Mouse (Mus musculus): ENCODE measurements around the gene Tsnaxip1. TPM values are rescaled to one million over a fixed set of nuclear protein-coding genes. Genes with fewer than 3 reads are reported as not detected.

The Tsnaxip1 gene
- polyA plus RNA-seq, 1 experiment from 2014 or later, result 0.24 TPM

- H3K27me3 ChIP-seq, result no peaks in the 10 kb centered on the region
- ATAC-seq (no peak), DNase-seq (ENCODE audit: low read depth, low spot score) (no peak)
- ChIA-PET CTCF (interaction anchor here (1.2 kb wide), 1 partner anchor 72 kb away, joined by 7 read pairs; no protein-coding TSS in a partner anchor), POLR2A (interaction anchor here (1.5 kb wide), 1 partner anchor 24 kb away, joined by 3 read pairs; no protein-coding TSS in a partner anchor)
- TF ChIP-seq CTCF (IDR thresholded peaks at IDR 0.05), result no peak
- in situ Hi-C loops (cut with MboI; ENCODE audit: low pct_unique_long_range_greater_than_20kb), result no loop called here
These were observed 31.0 kb downstream of the Tsnaxip1 start for GRCm38 (mm10) chr8:105858495-105858894.

- ATAC-seq (no peak), DNase-seq (ENCODE audit: low read depth, low spot score) (no peak)
- no peak for TF ChIP-seq CTCF (IDR thresholded peaks at IDR 0.05)
- ChIA-PET CTCF (interaction anchor here (1.2 kb wide), 1 partner anchor 71 kb away, joined by 7 read pairs; no protein-coding TSS in a partner anchor), POLR2A (interaction anchor here (0.7 to 1.5 kb wide), 4 partner anchors 25 to 528 kb away, joined by 3 to 6 read pairs (median 4); no protein-coding TSS in a partner anchor)
- no peaks in the 10 kb centered on the region for H3K27me3 ChIP-seq
- in situ Hi-C loops (cut with MboI; ENCODE audit: low pct_unique_long_range_greater_than_20kb), result no loop called here
These were observed 31.8 kb downstream of the Tsnaxip1 start for GRCm38 (mm10) chr8:105859314-105859713.

GRCm38 (mm10) chr8:105860143-105860981 is 32.8 kb downstream of the Tsnaxip1 start, which contains the start of gene Nutf2:
Gene Nutf2 (plus strand): TSS chr8:105860580.
- in situ Hi-C loops (cut with MboI; ENCODE audit: low pct_unique_long_range_greater_than_20kb), result no loop called here
- DNase-seq (ENCODE audit: low read depth, low spot score) (peak; percentile 91), ATAC-seq (peak; percentile 91)
- H3K27me3 ChIP-seq, result no peaks in the 10 kb centered on the region
- no peak for TF ChIP-seq CTCF (IDR thresholded peaks at IDR 0.05)
- POLR2A ChIA-PET, result interaction anchor here (1.5 to 2.1 kb wide), 3 partner anchors 14 to 45 kb away, joined by 3 to 5 read pairs (median 4); no protein-coding TSS in a partner anchor
- CTCF ChIA-PET, result interaction anchor here (1.2 to 2.0 kb wide), 2 partner anchors 14 to 162 kb away, joined by 4 to 7 read pairs; no protein-coding TSS in a partner anchor

GRCm38 (mm10) chr8:105861951-105862350 is 34.4 kb downstream of the Tsnaxip1 start:
- ChIA-PET POLR2A (interaction anchor here (1.0 to 2.1 kb wide), 4 partner anchors 13 to 43 kb away, joined by 3 to 5 read pairs (median 4); no protein-coding TSS in a partner anchor), CTCF (interaction anchor here (1.0 to 2.0 kb wide), 5 partner anchors 12 to 68 kb away, joined by 3 to 7 read pairs (median 3); no protein-coding TSS in a partner anchor)
- in situ Hi-C loops (cut with MboI; ENCODE audit: low pct_unique_long_range_greater_than_20kb), result no loop called here
- DNase-seq (ENCODE audit: low read depth, low spot score), result no peak
- ATAC-seq, result no peak
- TF ChIP-seq CTCF (IDR thresholded peaks at IDR 0.05), result no peak
- no peaks in the 10 kb centered on the region for H3K27me3 ChIP-seq

- no peak for ATAC-seq
- ChIA-PET POLR2A (no interaction called here), CTCF (interaction anchor here (1.0 to 3.0 kb wide), 3 partner anchors 11 to 250 kb away, joined by 3 to 12 read pairs (median 3); partner anchors contain the start of gene Thap11)
- no peak for DNase-seq (ENCODE audit: low read depth, low spot score)
- peak; percentile 71 for TF ChIP-seq CTCF (IDR thresholded peaks at IDR 0.05)
- no peaks in the 10 kb centered on the region for H3K27me3 ChIP-seq
- in situ Hi-C loops (cut with MboI; ENCODE audit: low pct_unique_long_range_greater_than_20kb), result no loop called here
These were observed 39.0 kb downstream of the Tsnaxip1 start for GRCm38 (mm10) chr8:105866364-105867029.

GRCm38 (mm10) chr8:105874301-105874700 is 46.8 kb downstream of the Tsnaxip1 start:
- H3K27me3 ChIP-seq, result no peaks in the 10 kb centered on the region
- ATAC-seq (peak; percentile 77), DNase-seq (ENCODE audit: low read depth, low spot score) (no peak)
- TF ChIP-seq CTCF (IDR thresholded peaks at IDR 0.05), result no peak
- ChIA-PET CTCF (interaction anchor here (1.4 to 2.0 kb wide), 2 partner anchors 13 to 56 kb away, joined by 3 to 7 read pairs; no protein-coding TSS in a partner anchor), POLR2A (interaction anchor here (1.2 kb wide), 1 partner anchor 13 kb away, joined by 4 read pairs; no protein-coding TSS in a partner anchor)
- in situ Hi-C loops (cut with MboI; ENCODE audit: low pct_unique_long_range_greater_than_20kb), result no loop called here

- ATAC-seq (peak; percentile 35), DNase-seq (ENCODE audit: low read depth, low spot score) (no peak)
- no peaks in the 10 kb centered on the region for H3K27me3 ChIP-seq
- ChIA-PET POLR2A (interaction anchor here (0.5 to 1.8 kb wide), 3 partner anchors 10 to 90 kb away, joined by 3 to 5 read pairs (median 4); no protein-coding TSS in a partner anchor), CTCF (interaction anchor here (0.9 kb wide), 1 partner anchor 11 kb away, joined by 3 read pairs; no protein-coding TSS in a partner anchor)
- in situ Hi-C loops (cut with MboI; ENCODE audit: low pct_unique_long_range_greater_than_20kb), result no loop called here
- TF ChIP-seq CTCF (IDR thresholded peaks at IDR 0.05), result no peak
These were observed 53.4 kb downstream of the Tsnaxip1 start, which contains the start of gene Edc4 for GRCm38 (mm10) chr8:105880754-105881520. Gene Edc4 (plus strand): TSS chr8:105880881.

GRCm38 (mm10) chr8:105889756-105890465 is 62.4 kb downstream of the Tsnaxip1 start:
- DNase-seq (ENCODE audit: low read depth, low spot score) (no peak), ATAC-seq (no peak)
- CTCF ChIA-PET, result interaction anchor here (0.5 to 3.3 kb wide), 4 partner anchors 18 to 65 kb away, joined by 3 to 13 read pairs (median 3); no protein-coding TSS in a partner anchor
- H3K27me3 ChIP-seq, result no peaks in the 10 kb centered on the region
- no peak for TF ChIP-seq CTCF (IDR thresholded peaks at IDR 0.05)
- in situ Hi-C loops (cut with MboI; ENCODE audit: low pct_unique_long_range_greater_than_20kb), result loop anchor here (5.0 kb wide), 1 partner anchor 37 kb away; no protein-coding TSS in a partner anchor
- POLR2A ChIA-PET, result no interaction called here

GRCm38 (mm10) chr8:105890870-105891269 is 63.3 kb downstream of the Tsnaxip1 start:
- no peak for DNase-seq (ENCODE audit: low read depth, low spot score)
- no peaks in the 10 kb centered on the region for H3K27me3 ChIP-seq
- no peak for ATAC-seq
- POLR2A ChIA-PET, result interaction anchor here (1.4 kb wide), 1 partner anchor 10 kb away, joined by 4 read pairs; the partner anchor contains the start of gene Edc4
- no peak for TF ChIP-seq CTCF (IDR thresholded peaks at IDR 0.05)
- CTCF ChIA-PET, result interaction anchor here (1.0 to 3.3 kb wide), 3 partner anchors 17 to 56 kb away, joined by 3 to 13 read pairs (median 3); no protein-coding TSS in a partner anchor
- in situ Hi-C loops (cut with MboI; ENCODE audit: low pct_unique_long_range_greater_than_20kb), result loop anchor here (5.0 kb wide), 1 partner anchor 36 kb away; no protein-coding TSS in a partner anchor

All from Patski (cell line).